Mouse (Mus musculus): Measurements from ENCODE around the gene Ppp3cb. TPM values are rescaled to one million over a fixed set of nuclear protein-coding genes. Genes with fewer than 3 reads are reported as not detected.
A peak's percentile ranks its signal among the peaks of the same experiment; 100 is the strongest.

The Ppp3cb gene
- polyA plus RNA-seq, 1 experiment, result 93.9 TPM

- H3K4me3 ChIP-seq (ENCODE audit: insufficient read depth, low read length), result peak overlapping the region; percentile 81
- TF ChIP-seq CTCF (IDR thresholded peaks at IDR 0.05; ENCODE audit: borderline replicate concordance, insufficient read depth, low read length) (no peak), POLR2A (IDR thresholded peaks at IDR 0.05; ENCODE audit: low read depth, low read length) (peak; percentile 98)
- H3K27ac ChIP-seq (ENCODE audit: insufficient read depth, low read length), result peak overlapping the region; percentile 98
- H3K4me1 ChIP-seq (ENCODE audit: control insufficient read depth, insufficient read depth, low read length), result no peaks in the 10 kb centered on the region
These were observed 643 bp downstream of the Ppp3cb start for GRCm38 (mm10) chr14:20545529-20546331.

GRCm38 (mm10) chr14:20544467-20545411 lies 1.6 kb downstream of the Ppp3cb start:
- H3K4me1 ChIP-seq (ENCODE audit: control insufficient read depth, insufficient read depth, low read length), result no peaks in the 10 kb centered on the region
- peak overlapping the region; percentile 76 for H3K4me3 ChIP-seq (ENCODE audit: insufficient read depth, low read length)
- 0 out of 2 replicates have a peak, but pooled peaks have one; percentile 18 for TF ChIP-seq POLR2A (IDR thresholded peaks at IDR 0.05; ENCODE audit: low read depth, low read length)
- TF ChIP-seq CTCF (IDR thresholded peaks at IDR 0.05; ENCODE audit: borderline replicate concordance, insufficient read depth, low read length), result no peak

GRCm38 (mm10) chr14:20529643-20530042 lies 16.7 kb downstream of the Ppp3cb start:
- no peak for TF ChIP-seq CTCF (IDR thresholded peaks at IDR 0.05; ENCODE audit: borderline replicate concordance, insufficient read depth, low read length)
- no peak for TF ChIP-seq POLR2A (IDR thresholded peaks at IDR 0.05; ENCODE audit: low read depth, low read length)
- H3K4me3 ChIP-seq (ENCODE audit: insufficient read depth, low read length), result no peak overlapping the region
- H3K4me1 ChIP-seq (ENCODE audit: control insufficient read depth, insufficient read depth, low read length), result no peaks in the 10 kb centered on the region
- H3K27ac ChIP-seq (ENCODE audit: insufficient read depth, low read length), result no peak overlapping the region

More at GRCm38 (mm10) chr14:20544467-20545411, 1.6 kb downstream of the Ppp3cb start:
- H3K27ac ChIP-seq (ENCODE audit: insufficient read depth, low read length), result no peak overlapping the region

DNA sequence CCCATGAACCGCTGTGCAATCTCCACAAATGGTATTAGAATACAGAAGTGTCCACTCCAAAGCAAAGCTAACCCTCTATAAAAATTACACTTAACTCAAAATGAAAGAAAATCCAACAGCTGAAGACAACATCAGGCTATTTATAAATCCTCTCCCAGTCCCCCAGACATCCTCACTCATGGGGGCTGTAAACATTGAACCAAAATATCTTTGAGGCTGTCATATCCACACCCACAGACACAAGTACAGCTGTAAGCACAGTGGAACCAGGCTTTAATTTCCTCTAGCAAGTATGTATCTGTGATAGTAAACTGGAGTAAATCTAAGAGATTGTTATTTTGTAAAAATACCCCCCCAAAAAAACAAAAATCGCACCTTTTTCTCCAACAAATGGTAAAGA lies 26.2 kb downstream of the Ppp3cb start:
- Histone ChIP-seq H3K4me1 (ENCODE audit: control insufficient read depth, insufficient read depth, low read length) (no peaks in the 10 kb centered on the region), H3K4me3 (ENCODE audit: insufficient read depth, low read length) (no peak overlapping the region), H3K27ac (ENCODE audit: insufficient read depth, low read length) (no peak overlapping the region)
- TF ChIP-seq CTCF (IDR thresholded peaks at IDR 0.05; ENCODE audit: borderline replicate concordance, insufficient read depth, low read length) (no peak), POLR2A (IDR thresholded peaks at IDR 0.05; ENCODE audit: low read depth, low read length) (no peak)

GRCm38 (mm10) chr14:20508424-20508823 lies 37.9 kb downstream of the Ppp3cb start:
- no peak for TF ChIP-seq CTCF (IDR thresholded peaks at IDR 0.05; ENCODE audit: borderline replicate concordance, insufficient read depth, low read length)
- TF ChIP-seq POLR2A (IDR thresholded peaks at IDR 0.05; ENCODE audit: low read depth, low read length), result no peak
- H3K27ac ChIP-seq (ENCODE audit: insufficient read depth, low read length), result no peak overlapping the region

DNA sequence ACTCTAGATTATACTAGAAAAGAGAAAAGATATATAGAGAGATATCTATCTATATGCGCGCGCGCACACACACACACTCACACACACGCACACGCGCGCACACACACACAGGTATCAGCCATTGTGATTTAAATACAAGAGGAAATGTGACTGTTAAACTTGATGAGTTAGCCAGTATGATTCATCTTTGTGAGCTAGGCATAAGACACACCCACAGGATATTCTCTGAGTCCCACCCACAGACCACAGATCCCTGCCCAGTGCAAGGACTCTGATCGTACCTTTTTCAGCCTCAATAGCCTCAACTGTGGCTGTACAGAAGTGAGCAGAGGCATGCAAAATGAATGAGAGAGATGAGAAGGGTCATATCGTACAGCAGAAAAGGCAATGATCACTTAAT lies 43.4 kb downstream of the Ppp3cb start:
- no peak overlapping the region for H3K27ac ChIP-seq (ENCODE audit: insufficient read depth, low read length)

More at GRCm38 (mm10) chr14:20508424-20508823, 37.9 kb downstream of the Ppp3cb start:
- Histone ChIP-seq H3K4me1 (ENCODE audit: control insufficient read depth, insufficient read depth, low read length) (no peaks in the 10 kb centered on the region), H3K4me3 (ENCODE audit: insufficient read depth, low read length) (no peak overlapping the region)

GRCm38 (mm10) chr14:20499982-20500381 lies 46.4 kb downstream of the Ppp3cb start:
- H3K4me1 ChIP-seq (ENCODE audit: control insufficient read depth, insufficient read depth, low read length), result peaks cover 6% of the 10 kb centered on the region
- H3K27ac ChIP-seq (ENCODE audit: insufficient read depth, low read length), result no peak overlapping the region
- no peak for TF ChIP-seq CTCF (IDR thresholded peaks at IDR 0.05; ENCODE audit: borderline replicate concordance, insufficient read depth, low read length)
- TF ChIP-seq POLR2A (IDR thresholded peaks at IDR 0.05; ENCODE audit: low read depth, low read length), result no peak
- H3K4me3 ChIP-seq (ENCODE audit: insufficient read depth, low read length), result no peak overlapping the region

More for the DNA sequence above, 43.4 kb downstream of the Ppp3cb start:
- TF ChIP-seq CTCF (IDR thresholded peaks at IDR 0.05; ENCODE audit: borderline replicate concordance, insufficient read depth, low read length) (no peak), POLR2A (IDR thresholded peaks at IDR 0.05; ENCODE audit: low read depth, low read length) (no peak)
- no peak overlapping the region for H3K4me3 ChIP-seq (ENCODE audit: insufficient read depth, low read length)
- peaks cover 6% of the 10 kb centered on the region for H3K4me1 ChIP-seq (ENCODE audit: control insufficient read depth, insufficient read depth, low read length)

- no peak within 1 kb of the TSS for H3K4me3 ChIP-seq (ENCODE audit: insufficient read depth, low read length)
- no peaks in the 10 kb centered on the region; the same call in 1 of the 2 replicates for H3K4me1 ChIP-seq (ENCODE audit: control insufficient read depth, insufficient read depth, low read length)
- TF ChIP-seq CTCF (IDR thresholded peaks at IDR 0.05; ENCODE audit: borderline replicate concordance, insufficient read depth, low read length) (no peak), POLR2A (IDR thresholded peaks at IDR 0.05; ENCODE audit: low read depth, low read length) (no peak)
- no peak within 1 kb of the TSS for H3K27ac ChIP-seq (ENCODE audit: insufficient read depth, low read length)
These were observed 49.8 kb downstream of the Ppp3cb start, which contains the start of gene Mss51 for GRCm38 (mm10) chr14:20496603-20497002. Gene Mss51 (minus strand): TSS chr14:20496901.

DNA sequence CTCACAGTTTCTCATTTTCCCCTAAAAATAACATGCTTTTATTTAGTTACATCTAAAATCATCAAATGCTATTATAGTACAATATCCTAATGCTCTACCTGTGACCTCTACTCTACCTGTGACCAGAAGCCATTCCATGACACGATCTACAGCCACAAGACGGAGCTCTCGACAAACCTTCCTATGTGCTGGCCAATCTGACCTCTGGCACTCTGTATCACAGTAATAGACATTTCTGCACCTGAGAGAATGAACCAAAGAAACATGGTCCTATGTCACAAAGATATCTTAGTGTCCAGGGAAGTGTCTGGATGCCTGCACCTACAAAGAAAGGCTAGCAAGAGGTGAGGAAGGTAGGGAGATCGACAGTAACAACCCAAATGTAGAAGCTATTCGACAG lies 60.3 kb downstream of the Ppp3cb start:
- TF ChIP-seq POLR2A (IDR thresholded peaks at IDR 0.05; ENCODE audit: low read depth, low read length), result no peak
- TF ChIP-seq CTCF (IDR thresholded peaks at IDR 0.05; ENCODE audit: borderline replicate concordance, insufficient read depth, low read length), result no peak
- H3K4me1 ChIP-seq (ENCODE audit: control insufficient read depth, insufficient read depth, low read length), result no peaks in the 10 kb centered on the region
- H3K4me3 ChIP-seq (ENCODE audit: insufficient read depth, low read length), result no peak overlapping the region
- no peak overlapping the region for H3K27ac ChIP-seq (ENCODE audit: insufficient read depth, low read length)

Data from embryonic fibroblast, embryonic 13.5 days (primary cell).